In the genomic region with DNA sequence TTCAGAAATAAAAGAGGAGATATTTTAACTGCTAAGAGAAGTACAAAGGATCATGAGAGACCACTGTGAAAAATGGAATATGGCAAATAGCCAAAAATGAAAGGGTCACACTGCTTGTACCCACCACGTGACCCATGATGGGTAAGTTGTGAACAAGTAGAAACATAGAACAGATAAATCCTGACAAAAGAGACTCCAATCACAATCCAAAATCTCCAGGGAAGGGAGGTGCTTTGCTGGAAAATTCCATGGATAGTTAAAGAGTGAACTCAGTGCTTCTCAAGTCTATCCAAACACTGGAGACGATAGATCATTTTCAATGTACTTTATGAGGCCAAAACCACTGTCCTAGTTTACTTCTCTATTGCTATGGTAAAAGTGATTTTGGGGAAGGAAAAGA, we compare ENCODE assay signal across 22 mouse cellular contexts. TPM values are rescaled to one million over a fixed set of nuclear protein-coding genes. Genes with fewer than 3 reads are reported as not detected.
DNase-seq lines count a peak whose midpoint lies in the region; ATAC-seq and TF ChIP-seq lines count a peak whose summit lies in the region.
"Had no signal": no experiment of that assay in that cellular context is flagged by ENCODE, and none has a peak within 500 bp of the region (broad histone marks: within the 10 kb centered on the region; RNA-seq: fewer than 3 reads in every experiment).

No protein-coding gene starts in this region.

- no peaks in the 10 kb centered on the region for H3K79me2 ChIP-seq in myocyte (ENCODE audit: control insufficient read depth, insufficient read depth)

- WGBS in kidney, postnatal 0 days, result 65% methylated on average over 2 of the region's 2 CpGs
- WGBS in midbrain, embryonic 15.5 days, result 92% methylated on average over 2 of the region's 2 CpGs

- no peak for TF ChIP-seq CTCF in kidney, postnatal 0 days (IDR thresholded peaks at IDR 0.05; ENCODE audit: low read depth)

- no peak overlapping the region for H3ac ChIP-seq in myocyte (ENCODE audit: control insufficient read depth, insufficient read length)

- no peaks in the 10 kb centered on the region for H3K27me3 ChIP-seq in kidney, postnatal 0 days (ENCODE audit: insufficient read depth, low read length)
- no peaks in the 10 kb centered on the region for H3K27me3 ChIP-seq in myocyte (ENCODE audit: control insufficient read depth, insufficient read depth, insufficient read length)
- H3K27me3 ChIP-seq in midbrain, embryonic 15.5 days (replicated peaks), result no peaks in the 10 kb centered on the region
- H3K27me3 ChIP-seq: CH12.LX; embryonic facial prominence, embryonic 15.5 days; forebrain, embryonic 15.5 days; intestine, embryonic 15.5 days had no signal

- H3K4me1 ChIP-seq in kidney, postnatal 0 days (replicated peaks; ENCODE audit: insufficient read depth, low read length), result no peaks in the 10 kb centered on the region
- H3K4me1 ChIP-seq in midbrain, embryonic 15.5 days, result no peaks in the 10 kb centered on the region
- H3K4me1 ChIP-seq: embryonic facial prominence, embryonic 15.5 days; forebrain, embryonic 15.5 days; heart, embryonic 10.5 days; intestine, embryonic 15.5 days had no signal

- no peak for TF ChIP-seq POLR2A in myocyte (IDR thresholded peaks at IDR 0.05; ENCODE audit: insufficient read length, low read depth)

- ATAC-seq in kidney, postnatal 0 days (replicated peaks; ENCODE audit: low FRiP score, low read depth), result no peak
- no peak for ATAC-seq in midbrain, embryonic 15.5 days (replicated peaks)
- ATAC-seq: activated CD4-positive, CD25-positive, alpha-beta regulatory T cell, adult 4 months; forebrain, embryonic 15.5 days; intestine, embryonic 15.5 days had no signal

- H3K9ac ChIP-seq in kidney, postnatal 0 days (ENCODE audit: low read depth, low read length), result no peak overlapping the region
- no peak overlapping the region for H3K9ac ChIP-seq in midbrain, embryonic 15.5 days
- H3K9ac ChIP-seq: embryonic facial prominence, embryonic 15.5 days; forebrain, embryonic 15.5 days; hindbrain, embryonic 14.5 days; intestine, embryonic 15.5 days had no signal

- H3K27ac ChIP-seq in kidney, postnatal 0 days, result no peak overlapping the region
- H3K27ac ChIP-seq in midbrain, embryonic 15.5 days, result no peak overlapping the region
- H3K27ac ChIP-seq: embryonic facial prominence, embryonic 15.5 days; forebrain, embryonic 15.5 days; heart, embryonic 10.5 days; hindbrain, embryonic 14.5 days; intestine, embryonic 15.5 days had no signal

- H3K4me2 ChIP-seq in kidney, postnatal 0 days (ENCODE audit: low read length), result no peak overlapping the region
- peak overlapping the region; percentile 63 for H3K4me2 ChIP-seq in myocyte (ENCODE audit: low read depth)
- H3K4me2 ChIP-seq in midbrain, embryonic 15.5 days, result no peak overlapping the region
- H3K4me2 ChIP-seq: embryonic facial prominence, embryonic 15.5 days; forebrain, embryonic 15.5 days; hindbrain, embryonic 14.5 days; intestine, embryonic 15.5 days had no signal

- no peak overlapping the region for H3K4me3 ChIP-seq in kidney, postnatal 0 days (replicated peaks; ENCODE audit: low read depth, low read length)
- H3K4me3 ChIP-seq in myocyte, result no peak overlapping the region
- H3K4me3 ChIP-seq in midbrain, embryonic 15.5 days, result no peak overlapping the region
- H3K4me3 ChIP-seq: embryonic facial prominence, embryonic 15.5 days; forebrain, embryonic 15.5 days; heart, embryonic 10.5 days; intestine, embryonic 15.5 days had no signal

- DNase-seq in kidney, postnatal 0 days (ENCODE audit: low spot score), result peak; percentile 51
- DNase-seq in kidney, postnatal 10 days, result no peak
- peak; percentile 79 for DNase-seq in Muller cell, postnatal 12 days (ENCODE audit: inconsistent ontology term)
- DNase-seq in MN1 (ENCODE audit: low spot score), result no peak
- DNase-seq: cerebellum, adult 2 months; cerebellum, postnatal 14 days; embryo, embryonic 11 days; gastrocnemius, postnatal 36 days; heart, adult 18-20 months; heart, postnatal 10 days had no signal

- H3K9me3 ChIP-seq in kidney, postnatal 0 days (replicated peaks; ENCODE audit: low read length), result no peaks in the 10 kb centered on the region
- H3K9me3 ChIP-seq in midbrain, embryonic 15.5 days, result no peaks in the 10 kb centered on the region
- H3K9me3 ChIP-seq: embryonic facial prominence, embryonic 15.5 days; forebrain, embryonic 15.5 days; heart, embryonic 10.5 days; intestine, embryonic 15.5 days had no signal

- no peaks in the 10 kb centered on the region for H3K36me3 ChIP-seq in kidney, postnatal 0 days (ENCODE audit: insufficient read depth, low read length)
- H3K36me3 ChIP-seq in myocyte (ENCODE audit: control insufficient read depth, insufficient read depth), result no peaks in the 10 kb centered on the region
- no peaks in the 10 kb centered on the region for H3K36me3 ChIP-seq in midbrain, embryonic 15.5 days (replicated peaks)
- H3K36me3 ChIP-seq: embryonic facial prominence, embryonic 15.5 days; forebrain, embryonic 15.5 days; heart, embryonic 10.5 days; intestine, embryonic 15.5 days had no signal

TF ChIP-seq in myocyte, 11 proteins besides CTCF, POLR2A, EP300 and RAD21:
- peak; percentile 94 for TF ChIP-seq USF1 (IDR thresholded peaks at IDR 0.05; ENCODE audit: low read depth)
- TF ChIP-seq REST (IDR thresholded peaks at IDR 0.05; ENCODE audit: insufficient read depth, insufficient read length), result no peak

RNA-seq across cellular contexts. Expression of a gene that starts 8.3 kb away (rescaled TPM):
- polyA plus RNA-seq in kidney, postnatal 0 days (2015; fragmentation: Nextera tagmentation; extraction: Ambion mirVana), result not detected in 2 replicates
- not detected for polyA plus RNA-seq in myocyte (2012; fragmentation: generic; extraction: Trizol)
- not detected in 2 replicates for polyA plus RNA-seq in midbrain, embryonic 15.5 days (2015; fragmentation: Nextera tagmentation; extraction: Ambion mirVana)
- polyA plus RNA-seq: activated CD4-positive, CD25-positive, alpha-beta regulatory T cell, adult 4 months; cerebellum, adult 2 months; embryonic facial prominence, embryonic 11.5 days; embryonic facial prominence, embryonic 15.5 days; forebrain, embryonic 11.5 days; forebrain, embryonic 15.5 days; heart, embryonic 10.5 days; heart, embryonic 14.5 days; hindbrain, embryonic 14.5 days; intestine, embryonic 15.5 days had no signal

RNA-seq across cellular contexts. Expression of a gene that starts 27.2 kb away (rescaled TPM):
- polyA plus RNA-seq in kidney, postnatal 0 days (2015; fragmentation: Nextera tagmentation; extraction: Ambion mirVana), result not detected in 2 replicates
- polyA plus RNA-seq in myocyte (2012; fragmentation: generic; extraction: Trizol), result not detected
- polyA plus RNA-seq in midbrain, embryonic 15.5 days (2015; fragmentation: Nextera tagmentation; extraction: Ambion mirVana), result not detected in 2 replicates
- polyA plus RNA-seq: activated CD4-positive, CD25-positive, alpha-beta regulatory T cell, adult 4 months; cerebellum, adult 2 months; embryonic facial prominence, embryonic 11.5 days; embryonic facial prominence, embryonic 15.5 days; forebrain, embryonic 11.5 days; forebrain, embryonic 15.5 days; heart, embryonic 10.5 days; heart, embryonic 14.5 days; hindbrain, embryonic 14.5 days; intestine, embryonic 15.5 days had no signal

RNA-seq across cellular contexts. Expression of a gene that starts 40.7 kb away (rescaled TPM):
- not detected in 2 replicates for polyA plus RNA-seq in kidney, postnatal 0 days (2015; fragmentation: Nextera tagmentation; extraction: Ambion mirVana)
- not detected for polyA plus RNA-seq in myocyte (2012; fragmentation: generic; extraction: Trizol)
- not detected in 2 replicates for polyA plus RNA-seq in midbrain, embryonic 15.5 days (2015; fragmentation: Nextera tagmentation; extraction: Ambion mirVana)
- polyA plus RNA-seq: activated CD4-positive, CD25-positive, alpha-beta regulatory T cell, adult 4 months; cerebellum, adult 2 months; embryonic facial prominence, embryonic 11.5 days; embryonic facial prominence, embryonic 15.5 days; forebrain, embryonic 11.5 days; forebrain, embryonic 15.5 days; heart, embryonic 10.5 days; heart, embryonic 14.5 days; hindbrain, embryonic 14.5 days; intestine, embryonic 15.5 days had no signal

Comparison
In these comparisons a context has a peak if more than half of its experiments do, and no peak if none do; other contexts are left out.
1. DNase-seq: peak in kidney, postnatal 0 days (single experiment) and Muller cell, postnatal 12 days (single experiment); none in kidney, postnatal 10 days (single experiment) and MN1 (single experiment).